Mouse (Mus musculus) embryonic facial prominence, embryonic 14.5 days (tissue): ENCODE data around the gene Crip2. TPM values are rescaled to one million over a fixed set of nuclear protein-coding genes. Genes with fewer than 3 reads are reported as not detected.

Source experiments
- ATAC-seq: fragments of 200-750 bp; cut with Nextera tagmentation; 2 replicates; pipeline ENCODE4 v1.8.0; 2017; ENCODE audit warnings: low read depth, moderate number of reproducible peaks, moderate TSS enrichment
- DNase-seq: peaks from one replicate; pipeline ENCODE4 v3.0.0-alpha.2; 2015; ENCODE audit warnings: low spot score
- H3K27ac ChIP-seq: fragments of 300-500 bp; sonication (generic); replicated peaks from 2 replicates; pipeline ENCODE4 v1.5.1; 2014; ENCODE audit warnings: low read depth, mild to moderate bottlenecking, low read length, moderate library complexity
- H3K27me3 ChIP-seq: fragments of 300-500 bp; sonication (generic); replicated peaks from 2 replicates; pipeline ENCODE4 v1.6.1; 2014; ENCODE audit warnings: low read length; ENCODE audit not compliant: control insufficient read depth, insufficient read depth
- H3K36me3 ChIP-seq: fragments of 300-500 bp; sonication (generic); 2 replicates; pipeline ENCODE4 v1.6.1; 2014; ENCODE audit warnings: low read length, mixed read lengths; ENCODE audit not compliant: control insufficient read depth, insufficient read depth
- H3K4me1 ChIP-seq: fragments of 300-500 bp; sonication (generic); 2 replicates; pipeline ENCODE4 v1.6.1; 2014; ENCODE audit warnings: antibody characterized with exemption, low read length; ENCODE audit not compliant: control insufficient read depth, insufficient read depth
- H3K4me2 ChIP-seq: fragments of 300-500 bp; sonication (generic); 2 replicates; pipeline ENCODE4 v1.6.1; 2014; ENCODE audit warnings: low read depth, mild to moderate bottlenecking, low read length, moderate library complexity, mixed read lengths
- H3K4me3 ChIP-seq: fragments of 300-500 bp; sonication (generic); 2 replicates; pipeline ENCODE4 v1.5.1; 2014; ENCODE audit warnings: low read depth, mild to moderate bottlenecking, low read length
- H3K9ac ChIP-seq: fragments of 300-500 bp; sonication (generic); 2 replicates; pipeline ENCODE4 v1.6.1; 2014; ENCODE audit warnings: low read depth, mild to moderate bottlenecking, low read length, moderate library complexity, mixed read lengths
- H3K9me3 ChIP-seq: fragments of 300-500 bp; sonication (generic); 2 replicates; pipeline ENCODE4 v1.6.1; 2016; ENCODE audit warnings: low read length; ENCODE audit not compliant: control insufficient read depth
- WGBS: fragments of 180-500 bp; shearing (Covaris S2); extraction: QIAGEN DNeasy Blood & Tissue Kit; methylation state at CpG from one replicate; pipeline ENCODE4 v1.1.7; 2014; 5-methylcytosine and 5-hydroxymethylcytosine counted together
- polyA plus RNA-seq: library from polyadenylated mRNA; unstranded; fragments of >200 nt; fragmentation: Nextera tagmentation; extraction: Ambion mirVana; gene quantifications from 2 replicates; pipeline ENCODE4 v1.2.1, GENCODE M21; 2014

Crip2 gene
- polyA plus RNA-seq, 1 experiment from 2014 or later: 185 TPM

DNA sequence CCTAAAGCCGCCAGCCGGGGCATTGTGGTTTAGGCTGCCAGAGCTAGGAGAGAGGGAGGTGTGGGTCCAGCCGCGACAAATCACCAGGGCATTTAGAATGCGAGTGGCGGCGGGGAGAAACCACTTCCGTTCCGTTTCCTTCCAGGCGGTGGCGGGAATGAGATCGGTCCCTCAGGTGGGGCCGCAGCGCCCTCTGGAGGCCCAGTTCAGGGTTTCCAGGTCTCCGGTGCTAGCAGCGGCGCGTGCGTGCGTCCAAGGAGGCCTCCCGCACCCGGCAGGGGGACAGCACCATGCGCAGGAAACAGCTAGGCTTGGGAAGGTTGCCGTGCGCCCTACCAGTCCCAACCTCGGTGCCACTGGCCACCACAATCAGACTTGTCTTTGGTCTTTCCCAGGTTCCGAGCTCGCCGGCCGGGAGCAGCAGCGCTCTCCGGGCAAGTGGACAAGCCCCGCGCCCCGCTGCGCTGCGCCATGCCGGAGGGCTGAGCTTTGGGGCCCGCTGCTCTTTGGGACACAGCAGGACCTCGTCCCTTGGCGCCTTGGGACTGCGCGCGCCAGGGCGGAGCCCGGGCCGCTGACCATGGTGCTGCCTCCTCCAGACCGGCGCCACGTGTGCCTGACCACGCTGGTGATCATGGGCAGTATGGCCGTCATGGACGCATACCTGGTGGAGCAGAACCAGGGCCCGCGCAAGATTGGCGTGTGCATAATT is 47.7 kb downstream of the Crip2 start:
- no peak overlapping the region for H3K27ac ChIP-seq
- H3K27me3 ChIP-seq: peaks cover 18% of the 10 kb centered on the region
- whole genome bisulfite sequencing: 4% methylated on average over 51 of the region's 56 CpGs

DNA sequence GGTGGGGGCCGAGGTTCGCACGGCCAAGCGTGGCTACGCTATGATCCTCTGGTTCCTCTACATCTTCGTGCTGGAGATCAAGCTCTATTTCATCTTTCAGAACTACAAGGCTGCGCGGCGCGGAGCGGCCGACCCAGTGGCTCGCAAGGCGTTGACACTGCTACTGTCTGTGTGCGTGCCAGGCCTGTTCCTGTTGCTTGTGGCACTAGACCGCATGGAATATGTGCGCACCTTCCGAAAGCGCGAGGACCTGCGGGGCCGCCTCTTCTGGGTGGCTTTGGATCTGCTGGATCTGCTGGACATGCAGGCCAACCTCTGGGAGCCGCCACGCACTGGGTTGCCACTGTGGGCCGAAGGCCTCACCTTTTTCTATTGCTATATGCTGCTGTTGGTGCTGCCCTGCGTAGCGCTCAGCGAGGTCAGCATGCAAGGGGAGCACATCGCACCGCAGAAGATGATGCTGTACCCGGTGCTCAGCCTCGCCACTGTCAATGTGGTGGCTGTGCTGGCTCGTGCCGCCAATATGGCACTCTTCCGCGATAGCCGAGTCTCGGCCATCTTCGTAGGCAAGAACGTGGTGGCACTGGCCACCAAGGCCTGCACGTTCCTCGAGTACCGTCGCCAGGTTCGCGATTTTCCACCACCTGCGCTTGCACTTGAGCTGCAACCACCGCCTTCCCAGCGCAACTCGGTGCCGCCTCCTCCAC is 48.5 kb downstream of the Crip2 start:
- ATAC-seq (no peak), DNase-seq (no peak)
- Histone ChIP-seq H3K36me3 (peaks cover 24% of the 10 kb centered on the region), H3K4me1 (peaks cover 8% of the 10 kb centered on the region), H3K4me2 (peak overlapping the region; percentile 72), H3K4me3 (peak overlapping the region; percentile 38; the same call in 1 of the 2 replicates), H3K9me3 (no peaks in the 10 kb centered on the region), H3K9ac (no peak overlapping the region), H3K27ac (no peak overlapping the region), H3K27me3 (peaks cover 18% of the 10 kb centered on the region)
- 95% methylated on average over 51 of the region's 51 CpGs for WGBS

More for the DNA sequence above, 47.7 kb downstream of the Crip2 start:
- no peaks in the 10 kb centered on the region for H3K9me3 ChIP-seq
- H3K4me3 ChIP-seq: peak overlapping the region; percentile 38
- peak overlapping the region; percentile 14 for H3K9ac ChIP-seq
- ATAC-seq (peak; percentile 62), DNase-seq (peak; percentile 86)
- peak overlapping the region; percentile 72 for H3K4me2 ChIP-seq
- peaks cover 8% of the 10 kb centered on the region for H3K4me1 ChIP-seq
- peaks cover 24% of the 10 kb centered on the region for H3K36me3 ChIP-seq

- no peak for ATAC-seq
- Histone ChIP-seq H3K4me1 (no peaks in the 10 kb centered on the region), H3K36me3 (peaks cover 21% of the 10 kb centered on the region), H3K4me3 (no peak overlapping the region), H3K9me3 (peaks cover 5% of the 10 kb centered on the region; the same call in 1 of the 2 replicates), H3K4me2 (no peak overlapping the region), H3K9ac (no peak overlapping the region), H3K27me3 (no peaks in the 10 kb centered on the region), H3K27ac (no peak overlapping the region)
- no peak for DNase-seq
- 65% methylated on average over 2 of the region's 2 CpGs for WGBS
Observed at GRCm38 (mm10) chr12:113193423-113193822, 53.4 kb downstream of the Crip2 start.

Other genes with a start within 250 kb of the Crip2 start
- 9.4 and 13.1 TPM in 2 replicates for gene Jag2, start 210.5 kb upstream of the Crip2 start, polyA plus RNA-seq
- gene Nudt14, start 198.1 kb upstream of the Crip2 start, polyA plus RNA-seq: 87.3 and 87.4 TPM in 2 replicates
- gene Btbd6, start 163.8 kb upstream of the Crip2 start, polyA plus RNA-seq: 20.8 and 22.8 TPM in 2 replicates
- 50.0 and 54.3 TPM in 2 replicates for gene Brf1, start 139.5 kb upstream of the Crip2 start, polyA plus RNA-seq
- 17.9 and 18.7 TPM in 2 replicates for gene Pacs2, start 125.7 kb upstream of the Crip2 start, polyA plus RNA-seq
- not detected in 2 replicates for gene Tex22, start 65.7 kb upstream of the Crip2 start, polyA plus RNA-seq
- gene Mta1, start 42.0 kb upstream of the Crip2 start, polyA plus RNA-seq: 19.8 and 21.3 TPM in 2 replicates
- 408 and 507 TPM in 2 replicates for gene Crip1, start 6.1 kb downstream of the Crip2 start, polyA plus RNA-seq
- gene Tedc1, start 16.2 kb downstream of the Crip2 start, polyA plus RNA-seq: 19.8 and 23.5 TPM in 2 replicates
- 8.7 and 11.5 TPM in 2 replicates for gene Tmem121, start 45.7 kb downstream of the Crip2 start, polyA plus RNA-seq